Mouse (Mus musculus): ENCODE results near the gene Gna13.

- TF ChIP-seq CTCF (IDR thresholded peaks at IDR 0.05; ENCODE audit: low read depth, low read length) (no peak), GATA1 (IDR thresholded peaks at IDR 0.05; ENCODE audit: borderline replicate concordance, low read length) (no peak), POLR2AphosphoS5 (IDR thresholded peaks at IDR 0.05; ENCODE audit: insufficient replicate concordance, low read depth, low read length) (no peak)
Measured at GRCm38 (mm10) chr11:109360102-109360501, 2.5 kb upstream of the Gna13 start.

Data from G1E (cell line).